Mouse (Mus musculus) embryonic fibroblast, embryonic 13.5 days (primary cell): ENCODE results near the gene Gm973.

Experiments
- CTCF ChIP-seq: IDR thresholded peaks from 2 replicates; pipeline ENCODE4 v1.5.1; 2011; ENCODE audit warnings: mild to moderate bottlenecking, control low read depth, low read length, moderate library complexity, borderline replicate concordance; ENCODE audit not compliant: insufficient read depth
- POLR2A ChIP-seq: IDR thresholded peaks from 2 replicates; pipeline ENCODE4 v1.6.1; 2011; ENCODE audit warnings: low read depth, mild to moderate bottlenecking, control low read depth, low read length, moderate library complexity

DNA sequence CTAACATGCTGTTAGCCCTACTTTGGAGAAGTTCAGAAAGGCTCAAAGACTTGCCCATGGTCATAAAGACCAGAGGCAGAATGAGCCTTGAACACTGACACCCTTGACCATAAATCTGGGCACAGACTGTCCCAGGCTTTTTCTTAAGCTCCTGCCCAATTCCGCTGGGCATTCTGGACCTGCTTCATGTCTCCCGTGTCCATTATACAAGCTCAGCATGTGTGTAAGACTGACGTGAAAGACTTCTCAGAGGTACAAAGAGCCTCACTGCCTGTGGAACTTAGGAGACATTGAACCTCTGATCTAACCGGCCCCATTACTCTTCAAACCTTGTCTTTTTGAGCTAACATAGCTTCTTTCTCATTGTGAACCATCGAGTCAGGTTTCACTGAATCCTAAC lies 22.3 kb downstream of the Gm973 start:
- no peak for TF ChIP-seq CTCF
- no peak for TF ChIP-seq POLR2A
